Mouse (Mus musculus): ENCODE results near the gene Coro2a. TPM values are rescaled to one million over a fixed set of nuclear protein-coding genes. Genes with fewer than 3 reads are reported as not detected.

The Coro2a gene
- polyA plus RNA-seq, 1 experiment from 2014 or later: 5.2 TPM

- no peak overlapping the region for H3K27ac ChIP-seq (ENCODE audit: low read length)
- WGBS: 41% methylated on average over 6 of the region's 6 CpGs
- no peak for ATAC-seq (ENCODE audit: low read depth)
- H3K4me1 ChIP-seq (replicated peaks; ENCODE audit: control insufficient read depth, insufficient read depth, low read length): no peaks in the 10 kb centered on the region
- no peaks in the 10 kb centered on the region; the same call in 1 of the 2 replicates for H3K9me3 ChIP-seq (ENCODE audit: control insufficient read depth, low read length)
- no peaks in the 10 kb centered on the region for H3K36me3 ChIP-seq (ENCODE audit: control insufficient read depth, insufficient read depth, low read length)
- no peak overlapping the region for H3K4me3 ChIP-seq (ENCODE audit: low read length)
- no peak overlapping the region for H3K4me2 ChIP-seq (ENCODE audit: low read depth, low read length)
- no peak overlapping the region for H3K9ac ChIP-seq (ENCODE audit: low read length)
- no peaks in the 10 kb centered on the region for H3K27me3 ChIP-seq (ENCODE audit: control insufficient read depth, insufficient read depth, low read depth, low read length)
Measured at GRCm38 (mm10) chr4:46546709-46547108, 55.3 kb downstream of the Coro2a start.

- Histone ChIP-seq H3K27ac (ENCODE audit: low read length) (no peak overlapping the region), H3K9ac (ENCODE audit: low read length) (no peak overlapping the region), H3K4me1 (replicated peaks; ENCODE audit: control insufficient read depth, insufficient read depth, low read length) (no peaks in the 10 kb centered on the region), H3K4me2 (ENCODE audit: low read depth, low read length) (no peak overlapping the region), H3K4me3 (ENCODE audit: low read length) (no peak overlapping the region), H3K27me3 (ENCODE audit: control insufficient read depth, insufficient read depth, low read depth, low read length) (no peaks in the 10 kb centered on the region), H3K9me3 (ENCODE audit: control insufficient read depth, low read length) (no peaks in the 10 kb centered on the region), H3K36me3 (ENCODE audit: control insufficient read depth, insufficient read depth, low read length) (no peaks in the 10 kb centered on the region)
- ATAC-seq (ENCODE audit: low read depth): peak; percentile 77
- 11% methylated on average over 9 of the region's 9 CpGs for WGBS
Measured at GRCm38 (mm10) chr4:46545498-46545897, 56.5 kb downstream of the Coro2a start.

GRCm38 (mm10) chr4:46544313-46544712, 57.7 kb downstream of the Coro2a start:
- Histone ChIP-seq H3K4me3 (ENCODE audit: low read length) (no peak overlapping the region), H3K36me3 (ENCODE audit: control insufficient read depth, insufficient read depth, low read length) (no peaks in the 10 kb centered on the region), H3K4me2 (ENCODE audit: low read depth, low read length) (no peak overlapping the region), H3K4me1 (replicated peaks; ENCODE audit: control insufficient read depth, insufficient read depth, low read length) (no peaks in the 10 kb centered on the region), H3K9ac (ENCODE audit: low read length) (no peak overlapping the region), H3K27ac (ENCODE audit: low read length) (no peak overlapping the region), H3K9me3 (ENCODE audit: control insufficient read depth, low read length) (no peaks in the 10 kb centered on the region), H3K27me3 (ENCODE audit: control insufficient read depth, insufficient read depth, low read depth, low read length) (no peaks in the 10 kb centered on the region)
- 29% methylated on average over 1 of the region's 1 CpGs for WGBS
- no peak for ATAC-seq (ENCODE audit: low read depth)

GRCm38 (mm10) chr4:46543366-46544050, 58.5 kb downstream of the Coro2a start:
- H3K9ac ChIP-seq (ENCODE audit: low read length): no peak overlapping the region
- ATAC-seq (ENCODE audit: low read depth): no peak
- 83% methylated on average over 13 of the region's 13 CpGs for WGBS
- no peak overlapping the region for H3K4me2 ChIP-seq (ENCODE audit: low read depth, low read length)
- H3K27me3 ChIP-seq (ENCODE audit: control insufficient read depth, insufficient read depth, low read depth, low read length): no peaks in the 10 kb centered on the region
- no peaks in the 10 kb centered on the region for H3K4me1 ChIP-seq (replicated peaks; ENCODE audit: control insufficient read depth, insufficient read depth, low read length)
- no peak overlapping the region for H3K27ac ChIP-seq (ENCODE audit: low read length)
- H3K36me3 ChIP-seq (ENCODE audit: control insufficient read depth, insufficient read depth, low read length): no peaks in the 10 kb centered on the region
- H3K9me3 ChIP-seq (ENCODE audit: control insufficient read depth, low read length): no peaks in the 10 kb centered on the region
- H3K4me3 ChIP-seq (ENCODE audit: low read length): no peak overlapping the region

- no peak overlapping the region for H3K4me3 ChIP-seq (ENCODE audit: low read length)
- no peak overlapping the region for H3K4me2 ChIP-seq (ENCODE audit: low read depth, low read length)
- 50% methylated on average over 9 of the region's 9 CpGs for WGBS
- H3K36me3 ChIP-seq (ENCODE audit: control insufficient read depth, insufficient read depth, low read length): no peaks in the 10 kb centered on the region
- no peaks in the 10 kb centered on the region for H3K9me3 ChIP-seq (ENCODE audit: control insufficient read depth, low read length)
- H3K27ac ChIP-seq (ENCODE audit: low read length): no peak overlapping the region
- H3K9ac ChIP-seq (ENCODE audit: low read length): no peak overlapping the region
- ATAC-seq (ENCODE audit: low read depth): no peak
- no peaks in the 10 kb centered on the region for H3K4me1 ChIP-seq (replicated peaks; ENCODE audit: control insufficient read depth, insufficient read depth, low read length)
- H3K27me3 ChIP-seq (ENCODE audit: control insufficient read depth, insufficient read depth, low read depth, low read length): peaks cover 6% of the 10 kb centered on the region
Measured at GRCm38 (mm10) chr4:46541707-46542106, 60.3 kb downstream of the Coro2a start.

GRCm38 (mm10) chr4:46539167-46539566, 62.8 kb downstream of the Coro2a start:
- Histone ChIP-seq H3K9me3 (ENCODE audit: control insufficient read depth, low read length) (no peaks in the 10 kb centered on the region), H3K9ac (ENCODE audit: low read length) (no peak overlapping the region), H3K4me1 (replicated peaks; ENCODE audit: control insufficient read depth, insufficient read depth, low read length) (peaks cover 9% of the 10 kb centered on the region), H3K27me3 (ENCODE audit: control insufficient read depth, insufficient read depth, low read depth, low read length) (peaks cover 30% of the 10 kb centered on the region), H3K4me2 (ENCODE audit: low read depth, low read length) (no peak overlapping the region), H3K4me3 (ENCODE audit: low read length) (no peak overlapping the region), H3K36me3 (ENCODE audit: control insufficient read depth, insufficient read depth, low read length) (no peaks in the 10 kb centered on the region), H3K27ac (ENCODE audit: low read length) (no peak overlapping the region)
- no peak for ATAC-seq (ENCODE audit: low read depth)
- WGBS: 49% methylated on average over 9 of the region's 9 CpGs

GRCm38 (mm10) chr4:46535840-46536361, 66.1 kb downstream of the Coro2a start, which contains the start of gene Trim14:
TSS of gene Trim14 (minus strand) at chr4:46536141.
- ATAC-seq (ENCODE audit: low read depth): peak; percentile 76
- H3K9me3 ChIP-seq (ENCODE audit: control insufficient read depth, low read length): no peaks in the 10 kb centered on the region
- H3K4me1 ChIP-seq (replicated peaks; ENCODE audit: control insufficient read depth, insufficient read depth, low read length): peaks cover 9% of the 10 kb centered on the region
- under 1% methylated on average over 46 of the region's 46 CpGs for WGBS
- peak within 1 kb of the TSS; percentile 61 for H3K9ac ChIP-seq (ENCODE audit: low read length)
- no peak within 1 kb of the TSS for H3K27ac ChIP-seq (ENCODE audit: low read length)
- H3K27me3 ChIP-seq (ENCODE audit: control insufficient read depth, insufficient read depth, low read depth, low read length): peaks cover 37% of the 10 kb centered on the region
- H3K4me2 ChIP-seq (ENCODE audit: low read depth, low read length): peak within 1 kb of the TSS; percentile 61
- H3K4me3 ChIP-seq (ENCODE audit: low read length): peak within 1 kb of the TSS; percentile 71
- no peaks in the 10 kb centered on the region for H3K36me3 ChIP-seq (ENCODE audit: control insufficient read depth, insufficient read depth, low read length)

GRCm38 (mm10) chr4:46535094-46535830, 66.7 kb downstream of the Coro2a start:
- Histone ChIP-seq H3K9ac (ENCODE audit: low read length) (peak overlapping the region; percentile 61), H3K4me1 (replicated peaks; ENCODE audit: control insufficient read depth, insufficient read depth, low read length) (peaks cover 9% of the 10 kb centered on the region), H3K4me3 (ENCODE audit: low read length) (peak overlapping the region; percentile 71), H3K9me3 (ENCODE audit: control insufficient read depth, low read length) (no peaks in the 10 kb centered on the region), H3K4me2 (ENCODE audit: low read depth, low read length) (peak overlapping the region; percentile 61), H3K27me3 (ENCODE audit: control insufficient read depth, insufficient read depth, low read depth, low read length) (peaks cover 37% of the 10 kb centered on the region), H3K36me3 (ENCODE audit: control insufficient read depth, insufficient read depth, low read length) (no peaks in the 10 kb centered on the region), H3K27ac (ENCODE audit: low read length) (no peak overlapping the region)
- ATAC-seq (ENCODE audit: low read depth): no peak
- WGBS: 7% methylated on average over 16 of the region's 16 CpGs

GRCm38 (mm10) chr4:46533934-46534720, 67.9 kb downstream of the Coro2a start:
- Histone ChIP-seq H3K36me3 (ENCODE audit: control insufficient read depth, insufficient read depth, low read length) (no peaks in the 10 kb centered on the region), H3K9me3 (ENCODE audit: control insufficient read depth, low read length) (no peaks in the 10 kb centered on the region), H3K27ac (ENCODE audit: low read length) (no peak overlapping the region), H3K27me3 (ENCODE audit: control insufficient read depth, insufficient read depth, low read depth, low read length) (peaks cover 37% of the 10 kb centered on the region), H3K4me1 (replicated peaks; ENCODE audit: control insufficient read depth, insufficient read depth, low read length) (peaks cover 9% of the 10 kb centered on the region), H3K9ac (ENCODE audit: low read length) (no peak overlapping the region), H3K4me2 (ENCODE audit: low read depth, low read length) (peak overlapping the region; percentile 50), H3K4me3 (ENCODE audit: low read length) (peak overlapping the region; percentile 32)
- WGBS: 10% methylated on average over 29 of the region's 29 CpGs
- no peak for ATAC-seq (ENCODE audit: low read depth)
